Mouse (Mus musculus) liver, embryonic 13.5 days (tissue): ENCODE results near the gene Tbc1d10a. TPM values are rescaled to one million over a fixed set of nuclear protein-coding genes. Genes with fewer than 3 reads are reported as not detected.

ENCODE experiments used
- ATAC-seq: fragments of 200-750 bp; cut with Nextera tagmentation; 2 replicates; pipeline ENCODE4 v1.8.0; 2017; ENCODE audit warnings: low read depth, mild to moderate bottlenecking, moderate number of reproducible peaks, moderate library complexity
- DNase-seq: peaks from one replicate; pipeline ENCODE4 v3.0.0; 2022
- H3K27ac ChIP-seq: fragments of 300-500 bp; sonication (generic); 2 replicates; pipeline ENCODE4 v1.5.1; 2015; ENCODE audit warnings: moderate library complexity, mild to moderate bottlenecking, inconsistent platforms
- H3K27me3 ChIP-seq: fragments of 300-500 bp; sonication (generic); 2 replicates; pipeline ENCODE4 v1.6.1; 2015; ENCODE audit warnings: mild to moderate bottlenecking, inconsistent platforms
- H3K36me3 ChIP-seq: fragments of 300-500 bp; sonication (generic); 2 replicates; pipeline ENCODE4 v1.6.1; 2015; ENCODE audit warnings: mild to moderate bottlenecking, inconsistent platforms
- H3K4me1 ChIP-seq: fragments of 300-500 bp; sonication (generic); replicated peaks from 2 replicates; pipeline ENCODE4 v1.6.1; 2015; ENCODE audit warnings: inconsistent platforms
- H3K4me2 ChIP-seq: fragments of 300-500 bp; sonication (generic); 2 replicates; pipeline ENCODE4 v1.6.1; 2015; ENCODE audit warnings: inconsistent platforms, mild to moderate bottlenecking, moderate library complexity
- H3K4me3 ChIP-seq: fragments of 300-500 bp; sonication (generic); replicated peaks from 2 replicates; pipeline ENCODE4 v1.5.1; 2015; ENCODE audit warnings: mild to moderate bottlenecking, inconsistent platforms
- H3K9ac ChIP-seq: fragments of 300-500 bp; sonication (generic); 2 replicates; pipeline ENCODE4 v1.6.1; 2015; ENCODE audit warnings: mild to moderate bottlenecking, inconsistent platforms
- H3K9me3 ChIP-seq: fragments of 300-500 bp; sonication (generic); replicated peaks from 2 replicates; pipeline ENCODE4 v1.6.1; 2016; ENCODE audit warnings: inconsistent platforms
- WGBS: fragments of 180-500 bp; shearing (Covaris S2); methylation state at CpG from one replicate; pipeline ENCODE4 v1.1.7; 2015; ENCODE audit not compliant: insufficient replicate concordance; 5-methylcytosine and 5-hydroxymethylcytosine counted together
- polyA plus RNA-seq: library from polyadenylated mRNA; unstranded; fragments of >200 nt; fragmentation: Nextera tagmentation; extraction: Ambion mirVana; gene quantifications from 2 replicates; pipeline ENCODE4 v1.2.1, GENCODE M21; 2015

Tbc1d10a gene
- polyA plus RNA-seq, 1 experiment from 2014 or later = 6.2 TPM

- H3K4me3 ChIP-seq = no peak overlapping the region
- H3K9me3 ChIP-seq = no peaks in the 10 kb centered on the region
- no peak for ATAC-seq
- peaks cover 26% of the 10 kb centered on the region; the same call in 1 of the 2 replicates for H3K36me3 ChIP-seq
- H3K4me2 ChIP-seq = no peak overlapping the region
- 76% methylated on average over 5 of the region's 5 CpGs for WGBS
- H3K27me3 ChIP-seq = no peaks in the 10 kb centered on the region
- H3K9ac ChIP-seq = no peak overlapping the region
- H3K4me1 ChIP-seq = peaks cover 21% of the 10 kb centered on the region
- no peak for DNase-seq
- no peak overlapping the region for H3K27ac ChIP-seq
Measured at GRCm38 (mm10) chr11:4205097-4205655, 18.6 kb downstream of the Tbc1d10a start.

- Histone ChIP-seq H3K27me3 (no peaks in the 10 kb centered on the region), H3K36me3 (peaks cover 33% of the 10 kb centered on the region; the same call in 1 of the 2 replicates), H3K4me2 (no peak overlapping the region), H3K4me3 (no peak overlapping the region), H3K4me1 (peaks cover 21% of the 10 kb centered on the region), H3K27ac (no peak overlapping the region), H3K9ac (no peak overlapping the region), H3K9me3 (no peaks in the 10 kb centered on the region)
- WGBS = 72% methylated on average over 7 of the region's 7 CpGs
- ATAC-seq (no peak), DNase-seq (no peak)
Measured at GRCm38 (mm10) chr11:4205951-4206350, 19.4 kb downstream of the Tbc1d10a start.

- Histone ChIP-seq H3K27me3 (no peaks in the 10 kb centered on the region), H3K27ac (no peak overlapping the region), H3K9me3 (no peaks in the 10 kb centered on the region), H3K4me3 (no peak overlapping the region), H3K9ac (no peak overlapping the region), H3K4me2 (no peak overlapping the region), H3K36me3 (peaks cover 33% of the 10 kb centered on the region; the same call in 1 of the 2 replicates), H3K4me1 (peaks cover 21% of the 10 kb centered on the region)
- WGBS = 27% methylated on average over 6 of the region's 6 CpGs
- no peak; the same call in 1 of the 2 replicates for ATAC-seq
- DNase-seq = no peak
Measured at GRCm38 (mm10) chr11:4206563-4206962, 20.0 kb downstream of the Tbc1d10a start.

GRCm38 (mm10) chr11:4207655-4208054 is 21.1 kb downstream of the Tbc1d10a start:
- no peak for DNase-seq
- 79% methylated on average over 9 of the region's 9 CpGs for WGBS
- H3K9ac ChIP-seq = no peak overlapping the region

GRCm38 (mm10) chr11:4209556-4209955 is 23.0 kb downstream of the Tbc1d10a start:
- Histone ChIP-seq H3K27me3 (no peaks in the 10 kb centered on the region), H3K9ac (no peak overlapping the region), H3K4me1 (peaks cover 3% of the 10 kb centered on the region; the same call in 1 of the 2 replicates), H3K4me3 (no peak overlapping the region), H3K4me2 (no peak overlapping the region), H3K27ac (no peak overlapping the region), H3K9me3 (no peaks in the 10 kb centered on the region), H3K36me3 (peaks cover 53% of the 10 kb centered on the region)
- DNase-seq = no peak
- no peak for ATAC-seq
- WGBS = 68% methylated on average over 5 of the region's 5 CpGs

More at GRCm38 (mm10) chr11:4207655-4208054, 21.1 kb downstream of the Tbc1d10a start:
- ATAC-seq = no peak
- Histone ChIP-seq H3K9me3 (no peaks in the 10 kb centered on the region), H3K27me3 (no peaks in the 10 kb centered on the region), H3K4me1 (peaks cover 17% of the 10 kb centered on the region), H3K27ac (no peak overlapping the region), H3K4me3 (no peak overlapping the region), H3K4me2 (no peak overlapping the region), H3K36me3 (peaks cover 38% of the 10 kb centered on the region)

- H3K9me3 ChIP-seq = no peaks in the 10 kb centered on the region
- H3K9ac ChIP-seq = no peak overlapping the region
- H3K4me3 ChIP-seq = no peak overlapping the region
- no peak overlapping the region for H3K27ac ChIP-seq
- H3K27me3 ChIP-seq = no peaks in the 10 kb centered on the region
- DNase-seq = no peak
- ATAC-seq = no peak
- peaks cover 60% of the 10 kb centered on the region for H3K36me3 ChIP-seq
- H3K4me2 ChIP-seq = no peak overlapping the region
- 64% methylated on average over 1 of the region's 1 CpGs for WGBS
- peaks cover 3% of the 10 kb centered on the region; the same call in 1 of the 2 replicates for H3K4me1 ChIP-seq
Measured at GRCm38 (mm10) chr11:4210786-4211185, 24.2 kb downstream of the Tbc1d10a start.

GRCm38 (mm10) chr11:4213107-4213506 is 26.5 kb downstream of the Tbc1d10a start:
- DNase-seq (no peak), ATAC-seq (no peak)
- Histone ChIP-seq H3K27ac (no peak overlapping the region), H3K4me1 (peaks cover 7% of the 10 kb centered on the region), H3K36me3 (peaks cover 48% of the 10 kb centered on the region), H3K9ac (no peak overlapping the region), H3K4me2 (no peak overlapping the region), H3K27me3 (no peaks in the 10 kb centered on the region), H3K9me3 (no peaks in the 10 kb centered on the region), H3K4me3 (no peak overlapping the region)
- 76% methylated on average over 10 of the region's 10 CpGs for WGBS

- Histone ChIP-seq H3K9ac (no peak overlapping the region), H3K4me2 (no peak overlapping the region), H3K36me3 (peaks cover 42% of the 10 kb centered on the region), H3K27ac (no peak overlapping the region), H3K27me3 (peaks cover 14% of the 10 kb centered on the region), H3K4me3 (no peak overlapping the region), H3K4me1 (peaks cover 20% of the 10 kb centered on the region), H3K9me3 (no peaks in the 10 kb centered on the region)
- ATAC-seq (no peak), DNase-seq (no peak)
- WGBS = 87% methylated on average over 14 of the region's 14 CpGs
Measured at GRCm38 (mm10) chr11:4214572-4214971, 28.0 kb downstream of the Tbc1d10a start.

GRCm38 (mm10) chr11:4215061-4215460 is 28.5 kb downstream of the Tbc1d10a start:
- WGBS = 80% methylated on average over 10 of the region's 10 CpGs
- Histone ChIP-seq H3K4me3 (no peak overlapping the region), H3K36me3 (peaks cover 38% of the 10 kb centered on the region), H3K27me3 (peaks cover 19% of the 10 kb centered on the region), H3K9ac (no peak overlapping the region), H3K9me3 (no peaks in the 10 kb centered on the region), H3K27ac (no peak overlapping the region), H3K4me1 (peaks cover 24% of the 10 kb centered on the region), H3K4me2 (no peak overlapping the region)
- DNase-seq (no peak), ATAC-seq (no peak)

GRCm38 (mm10) chr11:4216248-4217000 is 29.8 kb downstream of the Tbc1d10a start:
- DNase-seq = no peak
- H3K27ac ChIP-seq = no peak overlapping the region

GRCm38 (mm10) chr11:4217914-4218629 is 31.5 kb downstream of the Tbc1d10a start, which contains the start of gene Castor1:
Gene Castor1, plus strand, starts transcription at chr11:4218225.
- Histone ChIP-seq H3K36me3 (peaks cover 20% of the 10 kb centered on the region), H3K4me3 (peak within 1 kb of the TSS; percentile 70), H3K4me2 (peak within 1 kb of the TSS; percentile 99), H3K9me3 (no peaks in the 10 kb centered on the region), H3K27ac (peak within 1 kb of the TSS; percentile 66), H3K27me3 (peaks cover 22% of the 10 kb centered on the region), H3K4me1 (peaks cover 53% of the 10 kb centered on the region), H3K9ac (peak within 1 kb of the TSS; percentile 79)
- DNase-seq (peak; percentile 95), ATAC-seq (peak; percentile 93)
- 1% methylated on average over 56 of the region's 56 CpGs for WGBS

More at GRCm38 (mm10) chr11:4216248-4217000, 29.8 kb downstream of the Tbc1d10a start:
- peaks cover 36% of the 10 kb centered on the region for H3K4me1 ChIP-seq
- no peak overlapping the region for H3K4me2 ChIP-seq
- H3K9ac ChIP-seq = no peak overlapping the region
- H3K4me3 ChIP-seq = no peak overlapping the region
- no peak for ATAC-seq
- H3K27me3 ChIP-seq = peaks cover 22% of the 10 kb centered on the region
- peaks cover 29% of the 10 kb centered on the region for H3K36me3 ChIP-seq
- WGBS = 72% methylated on average over 9 of the region's 9 CpGs
- H3K9me3 ChIP-seq = no peaks in the 10 kb centered on the region
